Mouse (Mus musculus): ENCODE results near the gene Stk10. TPM values are rescaled to one million over a fixed set of nuclear protein-coding genes. Genes with fewer than 3 reads are reported as not detected.

Stk10 gene
- polyA plus RNA-seq, 1 experiment: 5.7 TPM

GRCm38 (mm10) chr11:32544041-32544440 is 10.9 kb downstream of the Stk10 start:
- TF ChIP-seq CTCF (IDR thresholded peaks at IDR 0.05; ENCODE audit: borderline replicate concordance, extremely low read depth, insufficient read depth, insufficient read length): no peak
- DNase-seq (ENCODE audit: low read depth): no peak

DNA sequence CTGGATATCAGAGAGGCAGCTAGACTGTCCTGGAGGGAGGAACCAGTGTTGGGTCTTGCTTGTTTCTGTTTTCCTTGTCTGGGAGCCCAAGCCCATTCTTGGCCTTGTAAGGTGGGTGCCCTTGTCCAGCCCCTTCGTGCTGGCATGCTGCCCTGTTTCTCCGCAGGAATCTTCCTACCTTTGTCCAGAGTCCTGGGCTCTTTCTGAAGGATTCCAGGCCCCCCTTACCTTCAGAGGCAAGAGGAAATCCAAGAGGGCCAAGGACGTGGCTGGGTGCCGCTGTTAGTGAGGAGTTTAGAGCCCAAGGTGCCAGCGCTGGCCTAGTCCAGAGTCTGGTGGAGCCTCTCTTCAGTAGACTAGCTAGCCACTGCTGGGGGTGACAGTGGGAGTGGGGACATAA is 11.4 kb downstream of the Stk10 start:
- DNase-seq (ENCODE audit: low read depth): no peak
- TF ChIP-seq CTCF (IDR thresholded peaks at IDR 0.05; ENCODE audit: borderline replicate concordance, extremely low read depth, insufficient read depth, insufficient read length): no peak
- no peak for TF ChIP-seq POLR2A (IDR thresholded peaks at IDR 0.05; ENCODE audit: borderline replicate concordance, extremely low read depth, insufficient read depth, insufficient read length, poor library complexity, severe bottlenecking)

DNA sequence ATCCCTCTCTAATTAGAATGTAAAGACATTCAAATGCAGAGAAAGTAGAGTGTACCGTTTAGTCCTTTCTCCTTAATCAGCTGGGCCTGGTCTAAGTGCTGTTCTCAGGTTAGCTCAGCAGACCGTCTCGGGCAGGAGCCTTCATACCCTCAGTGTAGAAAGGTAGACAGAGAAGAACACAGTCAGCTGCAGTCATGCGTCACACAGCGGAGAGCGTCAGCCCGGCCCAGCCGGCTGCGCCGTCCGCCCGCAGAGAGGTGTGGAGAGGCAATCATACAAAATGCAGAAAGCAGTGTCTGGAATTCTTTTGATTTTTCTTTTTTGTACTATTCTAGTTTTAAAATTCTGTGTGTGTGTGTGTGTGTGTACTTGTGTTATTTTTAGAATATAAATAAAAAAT is 12.5 kb downstream of the Stk10 start:
- no peak for DNase-seq (ENCODE audit: low read depth)
- TF ChIP-seq POLR2A (IDR thresholded peaks at IDR 0.05; ENCODE audit: borderline replicate concordance, extremely low read depth, insufficient read depth, insufficient read length, poor library complexity, severe bottlenecking) (no peak), CTCF (IDR thresholded peaks at IDR 0.05; ENCODE audit: borderline replicate concordance, extremely low read depth, insufficient read depth, insufficient read length) (no peak)

DNA sequence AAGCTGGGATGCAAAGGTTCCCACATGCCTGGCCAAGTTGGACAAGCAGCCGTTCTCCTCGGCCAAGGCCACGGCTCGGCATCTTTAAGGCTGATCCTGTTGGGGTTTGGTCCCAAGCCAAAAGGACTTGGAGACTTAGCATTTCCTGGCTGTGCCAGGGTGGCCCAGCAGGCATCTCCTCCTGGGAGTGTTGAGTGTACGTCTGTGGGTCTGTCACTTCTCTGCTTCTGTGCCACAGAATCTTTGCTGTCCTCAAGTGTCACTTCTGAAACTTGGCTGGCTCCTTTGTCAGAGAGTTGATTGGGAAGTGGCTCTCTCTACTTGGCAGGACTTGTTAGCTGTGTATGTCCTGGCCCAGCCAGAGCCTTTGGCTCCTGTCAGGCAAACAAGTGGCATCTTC is 13.4 kb downstream of the Stk10 start:
- DNase-seq (ENCODE audit: low read depth): peak; percentile 50
- TF ChIP-seq POLR2A (IDR thresholded peaks at IDR 0.05; ENCODE audit: borderline replicate concordance, extremely low read depth, insufficient read depth, insufficient read length, poor library complexity, severe bottlenecking) (no peak), CTCF (IDR thresholded peaks at IDR 0.05; ENCODE audit: borderline replicate concordance, extremely low read depth, insufficient read depth, insufficient read length) (no peak)

GRCm38 (mm10) chr11:32547391-32547947 is 14.4 kb downstream of the Stk10 start:
- TF ChIP-seq POLR2A (IDR thresholded peaks at IDR 0.05; ENCODE audit: borderline replicate concordance, extremely low read depth, insufficient read depth, insufficient read length, poor library complexity, severe bottlenecking): no peak
- no peak for TF ChIP-seq CTCF (IDR thresholded peaks at IDR 0.05; ENCODE audit: borderline replicate concordance, extremely low read depth, insufficient read depth, insufficient read length)

DNA sequence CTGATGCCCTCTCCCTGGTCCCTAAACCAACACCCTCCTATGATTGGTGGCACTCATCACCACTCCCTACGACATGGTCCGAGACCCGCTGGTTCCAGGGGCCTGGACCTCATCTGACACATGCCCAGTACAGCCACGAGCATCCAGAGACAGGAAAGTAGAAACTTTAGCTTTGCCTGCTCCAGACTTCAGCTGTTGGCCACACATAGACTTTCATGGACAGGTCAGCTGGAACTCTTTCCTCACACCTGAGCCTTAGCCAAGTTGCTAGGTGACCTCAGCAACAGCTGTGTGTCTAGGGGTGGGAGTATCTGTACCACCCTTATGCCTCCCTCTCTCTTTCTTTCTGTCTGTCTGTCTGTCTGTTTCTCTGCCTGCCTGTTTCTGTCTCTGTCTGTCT is 15.1 kb downstream of the Stk10 start:
- no peak for DNase-seq (ENCODE audit: low read depth)
- TF ChIP-seq CTCF (IDR thresholded peaks at IDR 0.05; ENCODE audit: borderline replicate concordance, extremely low read depth, insufficient read depth, insufficient read length): no peak

More at GRCm38 (mm10) chr11:32547391-32547947, 14.4 kb downstream of the Stk10 start:
- DNase-seq (ENCODE audit: low read depth): no peak

DNA sequence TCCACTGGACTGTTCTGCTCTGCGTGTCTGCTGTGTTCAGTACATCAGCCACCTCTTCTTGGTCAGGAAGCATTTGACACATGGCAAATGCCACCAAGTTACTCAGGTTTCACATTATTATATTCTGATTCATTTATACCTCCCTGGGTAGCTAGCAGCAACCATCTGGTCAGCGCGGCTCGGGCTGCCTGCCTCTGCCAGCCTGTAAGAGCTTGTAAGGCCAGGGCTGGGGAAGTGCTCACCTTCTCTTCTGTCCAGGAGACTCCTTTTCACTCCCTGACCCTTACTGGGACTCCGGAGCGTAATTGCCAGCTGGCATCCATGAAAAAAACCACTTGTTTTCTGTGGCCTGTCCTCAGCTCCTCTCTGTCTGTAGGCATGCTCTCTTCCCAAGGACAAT is 16.1 kb downstream of the Stk10 start:
- DNase-seq (ENCODE audit: low read depth): peak; percentile 34

DNA sequence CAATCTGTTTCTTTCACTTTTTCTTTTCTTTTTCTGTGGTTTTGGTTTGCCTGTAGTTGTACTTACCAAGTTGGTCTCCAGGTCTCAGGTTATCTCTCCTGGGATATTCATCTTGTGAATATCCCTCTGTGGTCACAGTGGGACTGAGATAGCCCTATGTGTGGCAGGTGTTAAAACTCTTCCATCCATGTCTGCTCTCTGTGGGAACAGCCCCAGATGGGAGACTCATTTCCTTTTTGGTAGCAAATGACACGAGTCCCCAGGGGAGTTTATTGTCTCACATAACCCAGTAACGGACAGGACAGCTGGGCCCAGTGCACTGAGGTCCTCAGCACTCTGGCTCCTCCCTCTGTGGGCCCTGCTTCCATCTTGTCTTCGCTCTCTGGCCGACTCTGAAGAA is 17.0 kb downstream of the Stk10 start:
- no peak for TF ChIP-seq CTCF (IDR thresholded peaks at IDR 0.05; ENCODE audit: borderline replicate concordance, extremely low read depth, insufficient read depth, insufficient read length)
- no peak for TF ChIP-seq POLR2A (IDR thresholded peaks at IDR 0.05; ENCODE audit: borderline replicate concordance, extremely low read depth, insufficient read depth, insufficient read length, poor library complexity, severe bottlenecking)
- no peak for DNase-seq (ENCODE audit: low read depth)

More for the DNA sequence above, 16.1 kb downstream of the Stk10 start:
- no peak for TF ChIP-seq POLR2A (IDR thresholded peaks at IDR 0.05; ENCODE audit: borderline replicate concordance, extremely low read depth, insufficient read depth, insufficient read length, poor library complexity, severe bottlenecking)
- TF ChIP-seq CTCF (IDR thresholded peaks at IDR 0.05; ENCODE audit: borderline replicate concordance, extremely low read depth, insufficient read depth, insufficient read length): no peak

DNA sequence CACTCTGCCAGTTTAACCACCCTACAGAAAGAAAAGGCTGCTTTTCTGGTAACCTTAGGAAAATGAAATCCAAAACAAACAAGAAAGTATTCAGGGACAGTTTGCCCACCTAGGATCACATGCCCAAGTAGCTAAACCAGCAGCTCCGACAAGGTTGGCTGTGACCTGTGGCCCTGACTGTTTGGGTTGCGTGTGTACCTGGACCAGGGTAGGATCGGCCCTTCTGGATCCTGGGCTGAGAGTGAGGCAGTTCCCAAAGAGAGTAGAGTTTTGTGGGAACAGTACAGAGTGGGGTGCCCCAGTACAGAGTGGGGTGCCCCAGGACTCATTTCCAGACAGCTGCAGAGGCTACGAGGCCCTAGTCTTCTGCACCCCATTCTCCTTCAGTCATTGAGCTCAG is 18.0 kb downstream of the Stk10 start:
- DNase-seq (ENCODE audit: low read depth): no peak
- TF ChIP-seq CTCF (IDR thresholded peaks at IDR 0.05; ENCODE audit: borderline replicate concordance, extremely low read depth, insufficient read depth, insufficient read length) (no peak), POLR2A (IDR thresholded peaks at IDR 0.05; ENCODE audit: borderline replicate concordance, extremely low read depth, insufficient read depth, insufficient read length, poor library complexity, severe bottlenecking) (no peak)

DNA sequence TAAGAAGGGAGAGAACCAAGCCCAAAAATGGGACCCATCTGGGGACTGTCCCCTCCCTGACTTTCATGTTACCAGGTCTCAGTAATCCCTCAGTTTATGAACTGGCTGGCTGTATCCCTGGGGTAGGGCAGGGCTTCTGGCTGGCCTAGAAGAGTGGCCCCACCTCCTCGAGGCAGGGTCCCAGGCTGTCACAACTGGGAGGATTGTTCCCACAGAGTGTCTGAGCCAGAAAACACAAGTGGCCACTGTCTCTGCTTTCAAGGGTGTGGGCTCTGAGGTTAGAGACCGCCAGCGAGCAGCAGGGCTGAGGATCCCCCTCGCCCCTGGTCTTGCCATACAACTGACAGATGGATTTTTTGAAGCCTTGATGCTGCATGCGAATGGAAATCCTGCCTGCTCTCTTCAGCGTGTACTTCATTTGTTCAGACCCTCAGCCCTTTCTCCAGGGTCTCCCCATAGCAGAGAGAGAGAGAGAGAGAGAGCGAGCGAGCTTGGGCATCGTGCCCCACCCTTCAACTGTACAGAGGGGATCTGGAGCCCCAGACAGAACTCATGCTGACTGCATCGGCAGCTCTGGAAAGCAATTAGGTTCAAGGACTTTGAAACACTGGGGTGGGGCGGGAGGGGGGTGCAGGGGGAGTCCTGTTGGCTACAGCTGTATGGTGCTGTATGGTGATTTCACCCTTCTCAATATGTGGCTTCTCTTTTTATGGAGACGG is 18.6 kb downstream of the Stk10 start:
- TF ChIP-seq POLR2A (IDR thresholded peaks at IDR 0.05; ENCODE audit: borderline replicate concordance, extremely low read depth, insufficient read depth, insufficient read length, poor library complexity, severe bottlenecking) (no peak), CTCF (IDR thresholded peaks at IDR 0.05; ENCODE audit: borderline replicate concordance, extremely low read depth, insufficient read depth, insufficient read length) (no peak)
- peak; percentile 72 for DNase-seq (ENCODE audit: low read depth)

DNA sequence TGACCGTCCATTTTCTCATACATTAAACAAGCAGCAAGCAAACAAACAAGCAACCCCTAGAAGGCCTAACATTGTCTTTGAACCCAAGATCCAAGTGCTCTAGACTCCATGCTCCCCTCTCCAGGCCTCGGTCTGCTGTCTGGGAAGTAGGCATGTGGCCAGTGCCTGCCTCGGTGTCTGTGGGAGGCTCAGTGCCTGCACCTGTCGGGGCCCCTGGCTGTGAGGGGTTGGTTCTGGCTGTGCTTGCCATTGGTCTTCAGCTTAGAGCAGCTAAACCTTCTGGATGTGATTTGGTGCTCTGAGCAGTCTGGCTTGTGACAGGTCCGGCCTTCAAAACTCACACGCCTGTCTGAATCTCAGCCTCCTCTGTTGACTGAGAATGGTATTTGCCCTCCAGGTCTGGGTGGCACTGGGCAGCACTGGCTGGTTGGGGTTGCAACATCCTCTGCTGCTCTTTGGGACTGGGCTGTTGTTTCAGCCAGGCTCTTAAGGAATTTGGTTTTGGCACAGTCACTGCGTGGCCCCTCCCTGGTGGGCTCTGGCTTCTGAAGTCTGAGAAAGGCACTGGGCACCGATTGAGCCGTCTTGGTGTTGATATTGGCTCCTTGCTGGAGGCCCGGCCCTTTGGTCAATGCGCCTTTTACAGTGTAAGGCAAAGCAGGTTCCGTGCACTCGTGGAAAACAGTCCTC is 19.4 kb downstream of the Stk10 start:
- peak; percentile 47 for DNase-seq (ENCODE audit: low read depth)
- TF ChIP-seq CTCF (IDR thresholded peaks at IDR 0.05; ENCODE audit: borderline replicate concordance, extremely low read depth, insufficient read depth, insufficient read length): no peak
- TF ChIP-seq POLR2A (IDR thresholded peaks at IDR 0.05; ENCODE audit: borderline replicate concordance, extremely low read depth, insufficient read depth, insufficient read length, poor library complexity, severe bottlenecking): no peak

All from brain, embryonic 14.5 days (tissue).